Mouse (Mus musculus) A20 (cell line): ENCODE results near the gene Tanc2.
A peak's percentile ranks its signal among the peaks of the same experiment; 100 is the strongest.

Experiments
- DNase-seq: peaks from one replicate; pipeline ENCODE4 v3.0.0-alpha.2; 2011; ENCODE audit warnings: low read depth, low spot score

The Tanc2 gene

DNA sequence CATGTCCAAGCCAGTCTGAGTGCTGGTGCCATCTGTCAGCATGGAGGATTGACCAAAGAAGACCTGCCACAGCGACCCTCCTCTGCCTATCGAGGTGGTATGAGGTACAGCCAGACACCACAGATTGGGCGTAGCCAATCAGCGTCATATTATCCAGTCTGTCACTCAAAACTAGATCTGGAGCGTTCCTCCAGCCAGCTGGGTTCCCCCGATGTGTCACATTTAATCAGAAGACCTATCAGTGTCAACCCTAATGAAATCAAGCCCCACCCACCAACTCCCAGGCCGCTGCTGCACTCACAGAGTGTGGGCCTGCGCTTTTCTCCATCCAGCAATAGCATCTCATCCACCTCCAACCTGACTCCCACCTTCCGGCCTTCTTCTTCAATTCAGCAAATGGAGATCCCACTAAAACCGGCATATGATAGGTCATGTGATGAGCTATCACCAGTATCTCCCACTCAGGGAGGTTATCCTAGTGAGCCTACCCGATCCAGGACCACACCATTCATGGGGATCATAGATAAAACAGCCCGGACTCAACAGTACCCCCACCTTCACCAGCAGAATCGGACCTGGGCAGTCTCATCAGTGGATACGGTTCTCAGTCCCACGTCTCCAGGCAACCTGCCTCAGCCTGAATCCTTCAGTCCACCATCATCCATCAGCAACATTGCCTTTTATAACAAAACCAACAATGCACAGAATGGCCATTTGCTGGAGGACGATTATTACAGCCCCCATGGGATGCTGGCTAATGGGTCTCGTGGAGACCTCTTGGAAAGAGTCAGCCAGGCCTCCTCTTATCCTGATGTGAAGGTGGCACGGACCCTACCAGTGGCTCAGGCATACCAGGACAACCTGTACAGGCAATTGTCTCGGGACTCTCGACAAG, 333.2 kb downstream of the Tanc2 start:
- no peak for DNase-seq

DNA sequence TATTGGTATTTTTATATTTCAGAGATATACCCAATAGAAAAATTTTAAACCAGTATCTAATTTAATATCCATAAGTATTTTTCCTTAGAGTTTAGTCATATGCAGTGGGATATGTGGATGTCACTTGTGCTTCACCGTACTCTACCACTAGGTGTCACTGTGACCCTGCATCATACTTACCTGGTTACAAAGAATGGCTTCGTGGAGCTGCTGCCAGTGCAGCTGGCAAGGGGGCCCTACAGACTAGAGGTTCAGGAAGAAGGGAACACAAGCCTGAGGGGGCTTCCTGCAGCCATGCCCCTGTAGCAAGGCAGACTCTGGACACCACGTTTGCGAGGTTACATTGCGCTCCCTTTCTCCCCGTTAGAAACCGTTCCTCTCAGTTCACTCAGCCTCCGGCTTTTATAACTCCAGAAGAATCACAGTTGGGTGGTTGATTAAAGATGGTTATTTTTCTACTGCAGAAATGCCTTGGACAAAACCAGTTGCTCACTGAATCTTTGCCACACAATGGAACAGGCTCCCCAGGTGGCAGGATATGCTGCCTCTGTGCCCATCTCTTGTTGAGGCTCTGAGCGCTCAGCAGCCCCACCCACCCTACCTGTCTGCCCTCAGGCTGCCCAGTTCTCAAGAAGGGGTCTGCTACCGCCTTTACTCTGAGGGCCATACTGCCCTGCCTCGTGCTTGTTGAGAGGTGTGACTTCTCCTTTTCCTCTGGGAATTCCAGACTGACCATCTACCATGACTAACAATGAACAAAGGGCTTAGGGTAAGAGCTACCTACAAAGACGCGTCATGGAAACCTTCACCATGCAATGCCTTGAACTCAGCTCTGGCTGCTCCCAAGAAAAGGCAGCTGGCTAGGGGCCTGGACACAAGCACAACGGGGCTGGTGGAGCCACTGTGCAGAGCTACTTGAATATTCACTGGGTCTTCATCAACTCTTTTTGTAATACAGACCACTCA, 337.6 kb downstream of the Tanc2 start:
- peak; percentile 69 for DNase-seq

DNA sequence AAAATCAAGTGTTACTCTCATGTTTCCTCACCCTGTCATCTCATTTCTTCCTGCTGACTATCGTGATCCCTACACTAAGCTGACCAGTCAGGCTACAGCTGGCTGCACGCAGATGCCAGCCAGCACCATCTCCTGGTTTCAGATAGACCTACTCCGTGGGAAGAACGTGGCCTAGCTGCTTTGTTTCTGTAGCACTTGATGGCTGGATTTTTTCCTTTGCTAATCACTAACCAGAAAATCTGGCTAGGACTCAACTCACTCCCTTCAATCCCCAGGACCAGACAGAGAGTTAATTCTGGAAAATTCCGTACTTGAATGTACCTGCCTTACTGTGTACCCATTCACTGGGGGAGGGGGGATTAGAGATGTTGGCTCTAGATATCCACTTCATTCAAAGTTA, 338.4 kb downstream of the Tanc2 start:
- DNase-seq = no peak

DNA sequence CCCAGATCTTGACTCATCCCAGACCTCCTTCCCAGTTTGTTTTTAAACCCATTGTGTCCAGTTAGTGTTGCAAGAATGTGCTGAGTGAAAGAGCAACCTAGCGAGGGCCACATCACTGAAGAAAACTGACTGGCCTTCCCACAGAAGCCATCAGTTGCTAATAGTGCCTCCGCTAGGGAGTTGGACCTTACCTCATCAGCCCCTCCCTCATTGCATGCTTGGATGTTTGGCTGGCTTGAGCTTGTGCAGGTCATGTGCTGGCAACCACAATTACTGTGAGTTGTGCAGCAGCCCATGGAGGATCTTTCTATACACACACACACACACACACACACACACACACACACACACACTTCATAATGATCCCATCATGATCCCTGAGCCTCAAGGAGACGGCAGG, 341.6 kb downstream of the Tanc2 start:
- no peak for DNase-seq

DNA sequence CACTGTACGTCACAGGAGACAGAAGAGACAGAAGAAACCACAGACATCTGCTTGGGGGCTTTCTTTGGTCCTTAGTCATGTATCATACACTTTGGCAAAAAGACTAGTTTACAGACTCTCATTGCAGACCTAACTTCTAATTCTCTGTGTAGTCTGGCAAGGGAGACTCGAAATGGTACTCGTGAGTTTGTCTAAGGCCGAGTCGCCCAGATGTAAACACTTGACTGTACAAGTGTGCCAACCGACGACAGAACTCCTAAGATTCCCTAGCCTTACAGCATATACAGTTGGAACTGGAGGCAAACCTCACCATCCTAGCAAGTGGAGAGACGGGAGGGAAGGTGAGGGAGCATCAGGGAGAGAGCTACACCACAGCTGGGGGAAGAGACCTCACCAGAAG, 344.0 kb downstream of the Tanc2 start:
- DNase-seq = no peak

DNA sequence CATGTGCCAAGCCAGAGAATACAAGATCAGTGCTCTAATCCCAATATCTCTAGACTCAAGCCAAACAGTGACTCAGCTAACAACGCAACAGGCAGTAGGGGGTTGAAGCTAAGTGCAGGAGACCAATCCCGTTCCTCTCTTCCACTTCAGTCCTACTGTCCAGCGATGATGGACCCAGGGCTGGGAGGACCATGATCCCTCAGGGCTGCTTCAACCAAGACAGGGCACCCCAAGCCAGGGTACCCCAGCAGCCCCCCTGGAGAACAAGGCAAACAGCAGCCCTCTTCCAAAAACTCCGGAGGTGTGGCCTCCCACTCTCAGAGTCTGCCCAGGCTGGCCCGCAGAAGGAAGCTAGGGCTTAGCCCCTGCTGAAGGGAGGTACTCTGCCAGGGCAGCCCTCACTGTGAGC, 344.5 kb downstream of the Tanc2 start:
- DNase-seq = no peak

DNA sequence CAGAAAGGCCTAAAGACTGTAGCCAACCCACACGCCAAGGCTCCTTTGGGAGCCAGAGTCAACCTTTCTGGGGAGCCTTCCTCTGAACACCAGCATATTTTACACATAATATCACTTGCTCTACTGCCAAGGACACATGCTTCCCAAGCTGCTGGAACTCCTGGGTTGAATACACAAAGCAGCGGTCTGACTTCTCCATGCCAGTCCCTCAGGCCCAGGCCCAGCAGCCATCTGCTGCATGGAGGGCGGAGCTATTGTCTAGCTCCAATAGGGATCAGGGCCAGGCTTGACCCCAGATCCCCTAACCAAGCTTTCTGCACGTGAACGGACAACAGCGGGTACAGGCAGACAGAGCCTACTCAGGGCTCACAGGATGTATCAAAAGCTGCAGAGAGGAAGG, 345.0 kb downstream of the Tanc2 start:
- DNase-seq = no peak

DNA sequence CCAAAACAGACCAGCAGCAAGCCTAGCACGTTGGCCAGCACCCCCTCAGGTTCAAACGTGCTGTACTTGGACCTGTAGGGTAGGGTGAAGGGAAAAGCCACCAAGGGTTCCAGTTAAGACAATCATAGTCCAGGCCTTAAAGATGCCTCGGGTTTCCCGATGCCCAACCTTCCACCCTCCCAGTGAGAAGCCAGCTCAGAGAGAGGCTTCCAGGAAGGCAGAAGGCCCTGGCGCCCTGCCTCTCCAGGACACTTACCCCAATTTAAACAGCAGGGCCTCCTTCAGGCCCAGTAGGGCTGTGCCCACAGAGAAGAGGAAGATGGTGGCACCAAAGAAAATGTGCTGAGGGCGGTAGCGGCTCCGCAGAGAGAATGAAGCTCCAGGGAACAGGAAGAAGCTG, 345.7 kb downstream of the Tanc2 start:
- DNase-seq = no peak

DNA sequence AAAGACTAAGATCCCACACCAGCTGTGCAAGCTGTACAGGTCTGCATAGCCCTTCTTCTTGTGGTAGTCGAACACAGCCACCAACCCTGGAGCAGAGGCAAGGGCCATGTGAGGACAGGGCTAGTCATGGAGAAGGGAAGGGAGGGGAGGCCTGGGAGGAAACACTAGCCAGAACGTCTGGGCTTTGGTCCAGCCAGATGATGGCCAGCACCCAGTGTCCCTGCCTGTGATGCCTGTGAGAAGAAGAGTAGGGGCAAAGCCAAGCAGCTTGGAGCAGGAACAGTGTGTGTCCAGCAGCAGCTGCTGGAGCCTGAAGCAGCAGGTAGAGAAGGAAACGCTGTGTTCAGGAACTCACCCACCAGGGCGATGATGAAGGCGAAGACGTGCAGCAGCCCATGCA, 346.4 kb downstream of the Tanc2 start:
- DNase-seq = no peak

DNA sequence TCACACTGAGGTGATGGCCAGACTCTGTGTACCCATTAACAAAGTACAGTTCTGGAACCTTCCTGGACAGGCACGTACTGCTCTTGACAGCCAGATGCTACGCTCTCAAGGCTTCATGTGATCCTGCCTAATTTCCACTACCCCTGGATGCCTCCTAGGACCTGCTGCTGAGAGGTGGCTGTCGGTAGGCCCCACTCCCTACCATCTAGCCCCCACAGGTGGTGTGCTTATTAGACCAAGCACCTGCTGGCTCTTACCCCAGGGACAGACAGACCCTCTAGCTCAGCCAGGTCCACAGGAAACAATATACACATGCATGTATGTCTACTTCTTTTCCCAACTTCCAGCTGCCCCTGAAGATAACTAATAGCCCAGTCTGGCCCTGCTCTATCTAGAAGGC, 347.2 kb downstream of the Tanc2 start:
- DNase-seq = no peak

DNA sequence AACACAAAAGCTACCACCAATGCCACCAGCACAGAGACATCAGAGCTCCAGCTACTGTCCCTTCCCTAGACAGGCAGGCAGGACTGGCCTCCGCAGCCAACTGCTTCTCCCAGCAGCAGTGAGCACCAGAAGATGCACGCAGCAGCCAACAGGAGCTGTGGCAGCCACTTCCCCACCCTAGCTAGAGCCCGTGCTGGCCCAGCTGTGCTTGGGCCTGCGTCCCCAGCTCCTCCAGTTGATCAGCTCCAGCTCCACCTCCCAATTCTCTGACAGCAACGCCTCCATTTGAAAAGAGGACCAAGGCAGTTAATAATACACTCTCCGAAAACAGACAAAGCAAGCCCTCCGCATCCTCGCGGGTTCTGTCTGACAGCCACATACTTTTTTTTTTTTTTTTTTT, 349.0 kb downstream of the Tanc2 start:
- DNase-seq = no peak

DNA sequence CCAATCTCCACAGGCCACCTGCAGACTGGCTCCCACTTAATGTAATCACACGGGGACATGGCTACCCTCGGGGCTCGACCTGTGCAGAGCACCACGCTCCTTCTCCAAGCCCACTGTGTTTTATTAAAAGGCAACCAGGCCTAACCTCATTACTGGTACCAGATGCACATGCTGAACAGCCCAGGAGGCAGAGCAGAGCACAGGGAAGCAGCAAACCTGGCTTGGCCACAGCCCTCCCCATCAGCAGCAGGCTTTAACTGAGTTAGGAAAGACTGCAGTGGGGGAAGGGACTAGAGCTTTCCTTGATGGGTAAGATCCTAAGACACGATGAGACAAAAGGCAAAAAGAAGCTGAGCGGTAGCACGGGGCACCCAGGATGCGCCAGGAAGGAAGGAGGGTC, 352.2 kb downstream of the Tanc2 start:
- no peak for DNase-seq

DNA sequence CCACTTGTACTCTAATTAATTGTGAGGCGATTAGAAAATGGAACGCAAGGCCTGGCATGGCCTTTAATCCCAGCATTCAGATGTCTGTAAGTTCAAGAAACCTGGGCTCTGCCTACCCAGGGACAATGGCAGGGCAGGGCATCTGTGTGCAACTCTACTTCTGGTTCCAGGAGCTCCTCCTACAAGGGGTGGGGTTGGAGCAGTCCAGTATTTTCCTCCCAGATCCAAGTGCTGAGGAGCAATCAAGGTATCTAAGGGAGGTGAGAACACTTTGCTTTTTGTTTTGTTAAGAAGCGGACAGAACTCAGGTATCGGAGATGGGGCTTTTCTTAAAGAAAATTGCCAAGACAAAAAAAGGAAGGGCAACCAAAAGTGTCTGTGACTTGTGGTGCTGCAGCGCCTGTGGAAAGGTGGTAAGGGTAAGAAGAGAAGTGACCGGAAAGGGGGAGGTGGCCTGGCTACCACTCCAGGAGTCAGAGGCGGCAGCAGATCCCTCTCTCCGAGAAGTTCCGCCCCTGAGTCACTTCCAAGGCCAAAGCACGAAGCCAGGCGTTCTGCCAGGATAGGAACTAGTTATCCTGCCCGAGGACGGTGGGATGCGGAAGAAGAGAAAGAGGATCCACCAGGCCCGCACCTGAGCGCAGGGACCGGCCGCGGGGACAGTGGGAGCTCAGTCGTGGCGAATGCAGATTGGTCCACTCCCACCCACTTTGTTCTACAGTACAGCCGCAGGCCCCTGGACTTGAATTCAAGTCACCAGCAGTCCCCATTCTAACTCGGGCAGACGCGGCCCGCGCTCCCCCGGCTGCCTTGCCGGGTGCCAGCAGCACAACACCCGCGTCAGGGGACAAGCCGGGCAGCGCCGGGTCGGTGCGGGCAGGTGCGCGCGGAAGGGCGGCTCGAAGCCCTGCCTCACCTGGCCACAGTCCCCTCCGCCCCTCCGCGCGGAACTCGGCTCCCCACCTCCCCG, 353.6 kb downstream of the Tanc2 start:
- peak; percentile 11 for DNase-seq

DNA sequence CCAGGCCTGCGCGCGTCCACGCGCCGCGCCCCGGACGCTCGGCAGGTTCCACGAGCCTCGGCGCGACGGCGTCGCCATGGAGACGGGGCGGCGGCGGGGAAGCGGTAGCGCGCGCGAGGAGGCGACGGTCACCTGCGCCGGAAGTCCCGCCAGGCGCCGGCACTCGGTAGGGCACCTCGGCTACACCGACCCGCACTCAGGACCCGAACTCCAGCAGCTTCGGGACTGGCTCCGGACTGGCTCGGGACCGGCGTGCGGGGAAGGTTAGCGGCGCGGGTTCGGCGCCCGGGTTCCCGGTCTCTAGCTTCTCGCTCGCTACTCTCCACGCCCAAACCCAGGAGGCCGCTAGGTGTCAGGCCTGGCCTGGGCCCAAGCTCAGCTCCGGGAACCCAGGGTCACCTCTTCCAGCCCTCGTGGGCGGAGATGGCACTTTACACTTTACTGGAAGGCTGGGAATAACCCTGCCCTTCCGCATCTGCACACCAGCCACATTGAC, 354.4 kb downstream of the Tanc2 start:
- DNase-seq = peak; percentile 81

DNA sequence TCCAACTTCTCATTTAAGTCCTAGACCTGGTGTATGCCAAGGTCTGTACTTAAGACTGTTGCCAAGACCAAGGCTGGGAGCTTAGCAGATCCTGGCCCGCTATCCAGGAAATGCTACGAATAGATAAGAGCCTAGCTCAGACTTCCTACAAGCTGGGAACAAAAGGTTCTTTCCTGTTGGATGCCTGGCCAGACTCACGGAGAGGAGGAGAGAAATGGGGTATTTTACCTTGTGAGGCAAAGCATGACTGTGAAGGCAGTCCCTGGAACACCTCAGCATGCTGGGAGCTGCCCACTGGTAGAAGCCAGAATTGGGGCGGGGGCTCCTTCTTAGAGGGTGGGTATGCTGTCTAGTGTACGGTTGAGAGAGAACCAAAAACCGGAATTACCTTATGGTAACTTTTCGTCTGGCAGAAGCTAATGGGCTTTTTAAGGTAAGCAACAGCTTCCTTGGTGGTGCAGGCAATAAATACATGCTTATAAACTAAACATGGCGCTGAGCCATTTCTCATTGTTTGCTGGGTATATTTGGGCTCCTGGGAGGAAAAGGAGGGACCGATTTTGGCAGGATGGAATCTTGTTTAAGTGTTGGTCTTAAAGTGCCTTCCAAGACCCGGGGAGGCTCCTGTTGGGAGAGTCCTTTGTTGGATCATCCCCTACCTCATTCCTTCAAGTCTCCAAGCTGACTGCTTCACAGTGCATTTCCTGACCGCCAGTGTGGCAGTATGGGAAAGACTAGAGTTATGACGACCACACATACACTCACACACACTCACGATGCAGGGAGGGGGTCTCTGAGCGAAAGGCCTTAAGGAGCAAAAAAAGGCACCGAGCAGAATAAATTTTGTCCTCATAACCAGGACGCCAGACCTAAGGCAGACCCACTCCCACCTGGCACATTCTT, 355.2 kb downstream of the Tanc2 start:
- DNase-seq = no peak

DNA sequence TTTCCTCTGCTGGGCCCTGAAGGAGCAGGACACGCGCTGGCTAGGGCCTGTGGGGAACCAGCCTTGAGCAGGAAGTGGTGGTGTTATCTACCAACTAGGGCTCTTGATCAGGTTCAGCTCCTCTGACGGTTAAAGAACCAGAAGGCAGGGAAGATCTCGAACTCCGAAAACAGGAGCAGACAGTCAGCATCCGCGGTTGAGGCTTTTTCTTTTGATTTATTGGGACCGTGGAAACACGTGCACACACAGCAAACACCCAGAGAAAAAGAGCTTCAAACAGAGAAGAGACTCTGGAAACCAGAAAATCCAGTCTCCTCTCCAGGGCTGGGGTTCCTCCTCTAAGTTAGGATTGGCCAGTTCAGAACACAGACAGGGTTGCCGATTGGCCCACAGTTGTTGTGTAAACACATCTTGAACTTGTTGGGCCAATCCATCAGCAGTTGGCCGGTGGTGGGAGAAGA, 356.9 kb downstream of the Tanc2 start:
- no peak for DNase-seq

DNA sequence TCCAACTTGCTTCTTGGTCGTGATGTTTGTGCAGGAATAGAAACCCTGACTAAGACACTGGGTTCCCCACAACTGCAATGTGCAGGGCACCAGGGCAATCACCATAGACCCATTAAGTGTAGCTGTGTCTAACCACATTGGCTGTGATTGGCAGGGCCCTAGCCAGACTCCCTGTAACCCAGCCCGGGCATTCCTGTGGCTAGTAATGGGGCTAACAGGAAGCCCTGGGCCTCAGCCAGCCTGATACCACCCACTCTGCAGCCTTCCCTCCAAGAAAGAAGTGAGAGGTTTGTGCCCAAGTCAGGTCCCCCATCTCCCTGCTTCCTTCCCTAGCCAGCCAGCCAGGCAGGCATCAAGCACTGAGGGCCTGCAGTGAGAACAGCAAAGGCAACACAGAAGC, 358.5 kb downstream of the Tanc2 start:
- DNase-seq = no peak

DNA sequence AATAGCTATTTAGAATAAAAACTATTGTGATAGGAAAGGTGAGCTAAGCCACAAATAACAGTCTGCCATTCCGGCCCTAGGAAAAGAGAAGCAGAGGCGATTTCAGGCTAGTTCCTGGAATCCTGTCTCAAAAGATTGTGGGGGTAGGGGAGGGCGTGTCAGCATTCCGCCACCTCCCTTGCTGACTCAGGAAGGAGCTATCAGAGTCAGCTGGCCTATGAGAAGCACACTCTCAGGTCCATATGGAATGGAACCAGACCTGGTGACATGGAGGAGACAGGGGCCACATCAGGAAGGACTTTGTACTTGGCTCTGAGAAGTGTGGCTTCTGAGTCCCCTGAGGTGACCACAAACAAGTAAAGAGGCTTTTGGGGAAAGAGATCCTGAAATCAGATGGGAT, 360.7 kb downstream of the Tanc2 start:
- no peak for DNase-seq

DNA sequence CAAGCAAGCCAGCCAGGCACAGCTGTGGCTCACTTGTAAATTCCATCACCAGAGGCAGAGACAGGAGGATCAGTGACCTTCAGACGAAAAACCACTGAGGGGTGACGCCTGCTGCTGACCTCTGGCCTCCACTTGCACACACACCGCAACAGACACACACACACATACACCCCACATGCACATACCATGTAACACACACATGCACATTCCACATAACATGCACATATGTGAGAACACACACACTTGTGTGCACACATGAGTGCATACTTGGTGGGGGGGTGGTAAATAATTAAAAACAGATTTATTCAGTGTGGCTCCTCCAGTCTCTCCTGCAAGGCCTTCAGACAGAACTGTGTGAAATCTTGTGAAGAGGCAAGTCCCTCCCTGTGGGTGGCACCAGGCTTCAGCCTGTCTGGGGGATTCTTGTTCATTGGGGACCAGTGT, 361.8 kb downstream of the Tanc2 start:
- no peak for DNase-seq

DNA sequence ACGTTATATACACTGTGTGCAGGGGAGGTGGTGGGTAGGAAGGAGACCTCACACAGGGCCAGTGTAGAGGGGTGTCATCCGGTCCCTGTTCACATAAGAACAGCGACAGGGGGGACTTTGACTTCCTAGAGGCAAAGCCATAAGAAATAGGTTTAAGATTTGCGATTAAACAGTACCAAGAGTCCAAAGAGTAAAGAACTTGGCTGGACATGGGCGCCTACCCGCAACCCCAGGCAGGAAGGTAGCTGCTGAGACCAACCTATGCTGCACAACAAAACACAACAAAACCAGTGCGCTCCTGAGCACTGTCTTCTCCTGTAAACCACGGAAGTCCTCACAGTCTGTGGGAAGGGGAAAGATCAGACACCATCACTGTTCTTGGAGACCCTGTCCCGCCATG, 362.3 kb downstream of the Tanc2 start:
- no peak for DNase-seq
